Mouse (Mus musculus) testis, postnatal 10 days (tissue): ENCODE data around the gene Ppp1r21.
A peak's percentile ranks its signal among the peaks of the same experiment; 100 is the strongest.

Experiments
- DNase-seq: peaks from one replicate; pipeline ENCODE4 v3.0.0; 2021; ENCODE audit warnings: low spot score

The Ppp1r21 gene

DNA sequence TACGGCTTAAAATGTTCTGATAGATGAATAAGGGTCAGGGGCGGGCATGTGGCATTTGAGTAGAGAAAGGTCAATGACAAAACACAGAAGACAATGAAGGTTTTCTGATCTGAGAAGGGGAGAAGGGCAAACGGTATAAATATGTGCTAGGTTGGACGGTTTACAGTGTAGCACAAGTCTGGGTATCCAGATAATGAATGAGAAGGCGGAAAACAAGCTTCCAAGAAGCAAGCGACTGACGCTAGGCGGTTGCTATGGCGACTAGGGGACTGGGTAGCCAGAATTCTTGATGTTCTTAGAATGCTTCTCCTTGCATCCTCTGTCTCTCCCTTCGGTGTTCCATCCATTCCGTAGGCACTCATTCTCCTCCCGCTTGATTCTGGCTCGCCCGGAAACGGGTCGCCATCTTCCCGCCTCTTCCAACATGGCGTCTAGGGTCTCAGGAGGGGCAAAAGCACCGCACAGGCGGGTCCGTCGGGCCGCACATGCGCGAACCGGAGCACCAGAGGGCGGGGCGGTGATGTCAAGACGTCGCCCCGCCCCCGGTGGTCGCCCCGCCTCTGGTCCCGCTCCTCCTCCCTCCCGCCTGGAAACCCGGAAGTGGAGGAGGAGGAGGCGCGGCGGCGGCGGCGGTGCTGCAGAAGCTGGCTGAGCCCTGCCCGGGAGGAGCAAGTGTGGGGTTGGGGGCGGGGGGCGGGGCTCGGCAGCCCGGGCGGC is at the start of gene Ppp1r21:
Gene Ppp1r21, plus strand, starts transcription at position 600 of the 717 bp plus-strand sequence.
- DNase-seq = peak; percentile 100

DNA sequence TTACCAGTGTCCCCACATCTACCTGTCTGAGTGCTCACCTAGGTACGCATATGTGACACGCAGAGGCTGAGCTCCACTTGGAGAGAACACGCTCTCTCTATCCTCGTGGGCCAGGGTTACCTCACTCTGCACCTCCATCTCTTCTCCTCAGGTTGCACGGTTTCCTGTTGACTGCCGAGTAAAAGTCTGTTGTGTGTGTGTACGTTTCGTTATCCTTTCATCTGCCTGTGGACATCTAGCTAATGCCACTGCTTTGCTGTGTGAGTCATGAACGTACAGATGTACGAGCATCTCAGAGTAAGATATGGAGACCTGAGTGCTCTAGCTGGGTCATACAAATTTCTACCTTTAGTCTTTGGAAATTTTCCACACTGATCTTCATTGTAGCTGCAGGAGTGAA is 49.5 kb upstream of the Ppp1r21 start:
- DNase-seq = no peak

GRCm38 (mm10) chr17:88481062-88481461 is 48.9 kb upstream of the Ppp1r21 start:
- no peak for DNase-seq

GRCm38 (mm10) chr17:88481587-88481986 is 48.3 kb upstream of the Ppp1r21 start:
- DNase-seq = no peak

DNA sequence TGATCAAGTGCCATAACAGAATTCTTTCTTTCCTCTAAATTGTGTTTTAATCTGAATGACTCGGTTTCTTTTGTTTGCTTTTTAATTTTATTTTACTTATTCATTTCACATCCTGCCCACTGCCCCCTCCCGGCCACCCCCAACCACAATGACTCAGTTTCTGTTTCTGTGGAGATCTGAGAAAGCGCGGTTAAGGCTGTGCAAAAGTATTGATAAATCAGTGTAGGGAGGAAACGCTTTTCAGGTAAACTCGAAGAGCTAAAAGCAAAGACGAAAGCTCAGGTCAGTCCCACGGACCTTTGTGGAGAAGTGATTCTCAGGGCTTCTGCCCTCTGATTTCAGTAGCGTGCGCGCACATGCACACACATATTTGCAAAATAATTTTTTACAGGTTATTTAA is 45.4 kb upstream of the Ppp1r21 start:
- DNase-seq = no peak

GRCm38 (mm10) chr17:88484951-88485350 is 45.0 kb upstream of the Ppp1r21 start:
- no peak for DNase-seq

GRCm38 (mm10) chr17:88490546-88490945 is 39.4 kb upstream of the Ppp1r21 start:
- DNase-seq = no peak

DNA sequence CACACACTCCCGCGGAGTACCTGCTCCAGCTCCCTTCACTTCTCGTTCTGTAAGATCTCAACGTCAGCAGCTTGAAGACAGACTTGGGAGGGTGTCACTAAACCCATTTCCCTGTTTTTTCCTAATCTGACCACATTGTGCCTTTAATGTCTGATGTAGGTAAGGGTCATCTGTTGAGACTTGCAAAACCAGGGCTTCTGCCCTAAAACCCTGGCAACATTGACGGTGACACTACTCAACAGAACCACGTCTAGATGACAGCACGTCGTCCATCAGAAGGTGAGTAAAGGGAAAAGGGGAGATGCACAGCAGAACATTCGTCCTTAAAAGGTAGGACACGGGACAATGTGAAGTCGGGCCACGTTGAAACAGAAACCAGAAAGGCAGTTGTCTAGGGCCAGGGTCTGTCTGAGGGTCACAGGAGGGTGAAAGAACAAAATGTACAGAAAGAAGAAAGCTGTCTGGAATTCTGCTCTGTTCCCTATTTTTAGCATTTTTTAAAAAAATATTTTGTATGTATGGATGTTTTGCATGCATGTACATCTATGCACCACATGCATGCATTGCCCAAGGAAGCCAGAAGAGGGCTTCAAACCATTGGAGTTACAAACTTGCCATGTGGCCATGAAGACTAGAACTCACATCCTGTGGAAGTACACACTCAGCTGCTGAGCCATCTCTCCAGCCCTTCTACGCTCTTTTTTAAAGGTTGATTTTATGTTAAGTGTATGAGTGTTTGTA is 38.4 kb upstream of the Ppp1r21 start:
- peak; percentile 23 for DNase-seq

GRCm38 (mm10) chr17:88492107-88492460 is 37.8 kb upstream of the Ppp1r21 start:
- DNase-seq = no peak

DNA sequence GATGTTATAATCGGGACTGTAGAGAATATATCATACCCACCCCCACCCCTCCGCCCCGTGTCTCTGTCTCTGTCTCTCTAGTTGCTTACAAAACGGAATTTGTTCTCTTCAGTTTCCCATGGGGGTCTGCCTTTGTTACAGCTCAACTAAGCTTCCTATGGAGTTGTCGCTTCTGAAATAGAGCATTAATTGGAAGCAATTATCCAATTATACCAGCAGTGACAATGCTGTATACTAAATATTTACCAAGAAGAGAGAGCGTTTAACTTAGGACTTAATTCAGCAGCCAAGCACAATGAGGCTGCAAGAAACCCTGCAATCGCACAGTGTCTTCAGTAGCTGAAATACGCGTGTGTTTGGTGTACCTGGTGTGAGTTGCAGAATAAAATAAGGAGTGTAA is 36.4 kb upstream of the Ppp1r21 start:
- no peak for DNase-seq

DNA sequence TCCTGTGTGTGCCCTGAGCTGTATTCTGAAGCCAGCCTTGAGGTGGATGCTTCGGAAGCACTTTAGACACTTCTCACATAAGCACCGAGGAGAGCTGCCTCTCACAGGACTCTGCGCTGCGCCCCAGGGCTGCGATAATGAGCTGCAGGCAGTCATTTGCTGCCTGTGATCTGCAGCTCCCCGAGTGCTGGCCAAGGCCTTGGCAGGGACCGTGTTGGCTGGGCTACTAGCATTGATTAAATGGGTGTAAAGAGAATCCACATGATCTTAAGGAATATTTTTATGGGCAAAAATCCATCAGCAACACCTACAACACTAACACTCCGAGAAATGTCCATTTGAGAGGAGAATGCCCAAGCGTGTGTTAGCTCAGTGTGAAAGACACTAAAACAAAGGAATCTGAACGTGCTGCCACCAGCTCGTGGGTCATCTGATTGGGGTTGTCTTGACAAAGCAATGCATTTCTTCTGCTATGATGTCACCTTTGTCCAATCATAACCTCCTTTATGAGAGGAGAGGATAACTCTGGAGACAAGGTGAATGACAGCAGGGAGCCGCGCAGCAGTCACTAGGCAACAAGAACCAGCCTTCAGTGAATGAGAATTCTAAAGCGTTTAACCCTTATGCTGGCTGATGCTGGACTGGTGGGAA is 35.7 kb upstream of the Ppp1r21 start:
- peak; percentile 39 for DNase-seq

GRCm38 (mm10) chr17:88494772-88495132 is 35.2 kb upstream of the Ppp1r21 start:
- DNase-seq = peak; percentile 25

GRCm38 (mm10) chr17:88498090-88498682 is 31.7 kb upstream of the Ppp1r21 start:
- DNase-seq = peak; percentile 21

DNA sequence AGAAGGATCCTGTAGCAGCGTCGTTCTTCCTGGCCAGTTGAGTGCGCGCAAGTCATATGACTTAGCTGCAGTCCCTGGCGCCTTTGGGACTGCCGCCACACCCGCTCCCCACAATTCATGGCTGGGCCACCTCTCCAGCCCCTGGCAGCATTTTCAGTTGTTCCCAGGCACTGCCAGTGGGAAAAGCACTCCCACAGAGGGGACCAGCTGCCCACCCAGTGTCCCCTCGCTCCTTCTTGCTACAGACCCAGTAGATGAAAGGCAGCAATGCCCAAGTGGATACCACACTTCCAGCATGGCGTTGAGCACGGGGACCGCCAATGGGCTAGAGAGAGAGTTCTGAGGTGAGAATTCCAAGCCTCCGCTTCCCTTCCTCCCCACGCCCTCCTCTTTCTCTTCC is 25.9 kb upstream of the Ppp1r21 start:
- no peak for DNase-seq

DNA sequence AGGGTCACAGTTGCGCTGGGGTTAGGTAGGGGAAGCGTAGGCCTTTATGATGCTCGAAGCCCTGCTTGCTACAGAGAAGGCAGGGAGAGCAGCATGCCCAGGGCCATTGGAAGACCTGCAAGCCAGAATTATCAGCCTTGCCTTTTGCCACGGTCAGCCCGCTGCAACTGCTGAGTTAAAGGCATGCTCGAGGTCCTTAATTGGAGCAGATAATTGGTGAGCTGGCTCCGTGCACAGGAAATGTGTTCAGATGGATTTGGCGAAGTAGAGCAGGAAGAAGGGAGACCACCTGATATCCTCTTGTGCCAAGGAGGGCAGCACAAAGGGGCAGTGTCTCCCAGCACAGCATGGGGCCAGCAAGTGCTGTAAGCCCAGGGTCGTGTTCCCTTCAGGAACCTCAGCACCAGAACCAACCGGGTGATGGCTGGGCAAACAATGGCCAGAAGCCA is 24.6 kb upstream of the Ppp1r21 start:
- no peak for DNase-seq

- no peak for DNase-seq
Measured at GRCm38 (mm10) chr17:88505941-88506340, 24.0 kb upstream of the Ppp1r21 start.

DNA sequence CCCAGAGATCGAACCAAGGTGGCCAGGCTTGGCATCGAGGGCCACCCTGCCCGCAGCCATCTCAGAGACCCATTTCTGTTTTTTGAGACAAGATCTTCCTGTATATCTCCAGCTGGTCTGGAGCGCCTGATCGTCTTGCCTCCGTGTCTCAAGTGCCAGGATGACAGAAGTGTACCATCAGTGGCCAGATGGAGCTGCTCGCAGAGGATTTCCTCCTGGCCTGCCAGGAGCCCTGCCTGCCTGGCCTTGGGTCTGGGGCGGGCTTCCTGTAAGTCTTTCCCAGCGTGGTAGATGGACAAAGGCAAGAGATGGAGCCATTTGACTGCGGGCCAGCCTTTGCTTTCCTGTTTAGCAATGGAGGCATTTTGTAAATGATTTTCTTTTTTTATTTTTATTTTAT is 22.5 kb upstream of the Ppp1r21 start:
- DNase-seq = no peak

DNA sequence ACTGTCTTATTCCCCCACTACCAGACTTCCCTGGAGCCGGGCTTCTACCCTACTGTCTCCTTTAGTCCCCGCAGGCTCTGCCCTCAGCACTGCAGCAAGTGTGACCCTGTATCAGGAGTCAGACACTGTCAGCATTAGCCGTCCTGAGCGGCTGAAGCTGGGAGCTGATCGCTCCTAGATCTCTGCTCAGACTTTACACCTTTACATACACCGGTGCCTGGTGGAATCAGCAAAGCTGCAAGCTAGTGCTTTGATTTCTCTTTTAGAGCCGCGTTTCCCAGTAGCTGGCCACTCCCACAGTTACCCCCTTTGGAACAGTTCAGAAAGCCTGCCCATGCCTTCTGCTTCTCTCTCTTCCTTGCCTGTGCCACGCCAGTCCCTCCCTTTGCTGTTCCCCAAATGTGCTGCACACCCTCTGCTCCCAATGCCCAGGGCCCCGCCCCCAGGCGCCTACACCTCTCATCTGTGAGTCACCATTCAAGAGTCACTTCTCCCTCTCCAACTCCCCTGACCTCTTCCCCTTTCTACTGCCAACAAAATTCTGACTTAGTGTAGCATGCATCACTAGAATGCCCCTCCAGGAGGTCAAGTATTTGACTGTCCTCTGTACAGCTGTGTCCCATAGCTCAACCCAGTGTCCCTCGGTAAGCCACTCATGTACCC is 20.9 kb upstream of the Ppp1r21 start:
- peak; percentile 54 for DNase-seq

GRCm38 (mm10) chr17:88509999-88510398 is 19.9 kb upstream of the Ppp1r21 start:
- DNase-seq = no peak

- peak; percentile 87 for DNase-seq
Measured at GRCm38 (mm10) chr17:88511095-88511551, 18.8 kb upstream of the Ppp1r21 start.

DNA sequence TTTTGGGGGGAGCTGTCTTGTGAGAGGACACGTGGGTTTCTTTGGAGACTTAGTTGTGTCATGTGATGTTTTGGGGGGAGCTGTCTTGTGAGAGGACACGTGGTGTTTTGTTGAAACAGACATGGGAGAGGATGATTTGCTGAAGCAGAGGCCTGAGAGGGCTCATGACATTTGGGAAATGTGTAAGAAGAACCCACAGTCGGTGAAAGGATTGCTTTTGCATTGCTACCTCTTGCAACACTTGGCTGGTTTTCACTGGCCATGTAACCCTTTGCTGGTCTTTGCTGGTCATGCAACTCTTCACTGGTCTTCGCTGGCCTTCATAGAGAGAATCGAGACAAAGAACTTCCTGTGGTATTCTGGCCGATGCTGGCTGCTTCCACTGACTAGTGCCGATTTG is 13.4 kb upstream of the Ppp1r21 start:
- DNase-seq = no peak

- DNase-seq = no peak
Measured at GRCm38 (mm10) chr17:88527781-88528180, 2.1 kb upstream of the Ppp1r21 start.
